Mouse (Mus musculus): ENCODE data around the gene Syncrip. TPM values are rescaled to one million over a fixed set of nuclear protein-coding genes. Genes with fewer than 3 reads are reported as not detected.
A peak's percentile ranks its signal among the peaks of the same experiment; 100 is the strongest.

Gene Syncrip
- total and polyA plus RNA-seq, 3 experiments = 125 to 162 (median 153) TPM

- H3K27ac ChIP-seq (ENCODE audit: control insufficient read depth, low read depth, low read length) = peak overlapping the region; percentile 1; the same call in 1 of the 2 replicates
- H3K36me3 ChIP-seq (ENCODE audit: control insufficient read depth in 1 of 2, insufficient read depth in 2 of 2, low read length in 2 of 2) = peaks cover 4 to 29% of the 10 kb centered on the region in 2 experiments
- peak; percentile 37; the same call in 1 of the 2 replicates for TF ChIP-seq SIN3A (IDR thresholded peaks at IDR 0.05; ENCODE audit: low read length)
- TF ChIP-seq GABPA (IDR thresholded peaks at IDR 0.05; ENCODE audit: low read depth, low read length) = no peak
- TF ChIP-seq MXI1 (IDR thresholded peaks at IDR 0.05; ENCODE audit: low read depth, low read length) = peak; percentile 36; the same call in 1 of the 2 replicates
- TF ChIP-seq TBP (IDR thresholded peaks at IDR 0.05; ENCODE audit: low read depth, low read length) = peak; percentile 24; the same call in 1 of the 2 replicates
- no peak for TF ChIP-seq ELF1 (IDR thresholded peaks at IDR 0.05; ENCODE audit: low read depth, low read length)
- 0 out of 2 replicates have a peak, but pooled peaks have one; percentile 5 for TF ChIP-seq TCF12 (IDR thresholded peaks at IDR 0.05; ENCODE audit: low read depth, low read length)
- TF ChIP-seq MYB (IDR thresholded peaks at IDR 0.05; ENCODE audit: low read depth, low read length) = no peak
- TF ChIP-seq NELFE (IDR thresholded peaks at IDR 0.05; ENCODE audit: low read depth, low read length) = no peak
- no peak for TF ChIP-seq MEF2A (IDR thresholded peaks at IDR 0.05; ENCODE audit: extremely low read depth, insufficient replicate concordance, low read depth, low read length, poor library complexity, severe bottlenecking)
- no peak for TF ChIP-seq ZMIZ1 (IDR thresholded peaks at IDR 0.05; ENCODE audit: low read depth, low read length)
- no peak for TF ChIP-seq CTCF (IDR thresholded peaks at IDR 0.05 in 2 of 3, conservative IDR thresholded peaks at IDR 0.05 in 1 of 3; ENCODE audit: control insufficient read depth in 1 of 3, insufficient read depth in 1 of 3, low read depth in 2 of 3, low read length in 3 of 3, poor library complexity in 1 of 3, severe bottlenecking in 1 of 3)
- no peak for TF ChIP-seq RCOR1 (IDR thresholded peaks at IDR 0.05; ENCODE audit: low read depth, low read length)
- TF ChIP-seq JUND (IDR thresholded peaks at IDR 0.05; ENCODE audit: low read depth, low read length) = no peak
- TF ChIP-seq CHD1 (IDR thresholded peaks at IDR 0.05; ENCODE audit: low read depth, low read length) = no peak
- TF ChIP-seq MAX (IDR thresholded peaks at IDR 0.05; ENCODE audit: low read length) = 0 out of 2 replicates have a peak, but pooled peaks have one; percentile 19
- TF ChIP-seq ZKSCAN1 (IDR thresholded peaks at IDR 0.05; ENCODE audit: low read depth, low read length) = no peak
- TF ChIP-seq ZNF384 (IDR thresholded peaks at IDR 0.05; ENCODE audit: low read depth, low read length) = no peak
- TF ChIP-seq EP300 (IDR thresholded peaks at IDR 0.05; ENCODE audit: low read depth in 1 of 2, low read length in 2 of 2) = peak in 1 of 2 experiments; percentile 31; a peak in 1 of 4 replicates
- TF ChIP-seq CHD2 (IDR thresholded peaks at IDR 0.05; ENCODE audit: low read length) = no peak
- TF ChIP-seq BHLHE40 (IDR thresholded peaks at IDR 0.05; ENCODE audit: borderline replicate concordance, low read depth, low read length) = no peak
- TF ChIP-seq NRF1 (IDR thresholded peaks at IDR 0.05; ENCODE audit: insufficient read depth, low read depth, low read length, poor library complexity, severe bottlenecking) = no peak
- TF ChIP-seq SMC3 (IDR thresholded peaks at IDR 0.05; ENCODE audit: low read depth, low read length) = no peak
- TF ChIP-seq ETS1 (IDR thresholded peaks at IDR 0.05; ENCODE audit: low read depth, low read length) = 0 out of 2 replicates have a peak, but pooled peaks have one; percentile 25
- no peak for TF ChIP-seq HCFC1 (IDR thresholded peaks at IDR 0.05; ENCODE audit: low read depth, low read length)
- no peak for TF ChIP-seq TAL1 (IDR thresholded peaks at IDR 0.05; ENCODE audit: low read length)
- no peak for TF ChIP-seq GATA1 (IDR thresholded peaks at IDR 0.05; ENCODE audit: low read depth, low read length)
- no peak for TF ChIP-seq ZC3H11A (IDR thresholded peaks at IDR 0.05; ENCODE audit: low read depth, low read length)
- no peak for TF ChIP-seq USF1 (IDR thresholded peaks at IDR 0.05; ENCODE audit: low read depth, low read length)
- no peak for TF ChIP-seq POLR2A (IDR thresholded peaks at IDR 0.05; ENCODE audit: control insufficient read depth in 1 of 2, insufficient read depth in 1 of 2, low read depth in 1 of 2, low read length in 2 of 2, poor library complexity in 1 of 2)
- TF ChIP-seq UBTF (IDR thresholded peaks at IDR 0.05; ENCODE audit: borderline replicate concordance, insufficient read depth, low read depth, low read length) = no peak
- H3K9ac ChIP-seq (ENCODE audit: control insufficient read depth, low read depth, low read length, poor library complexity, severe bottlenecking) = no peak overlapping the region
- peaks cover 25% of the 10 kb centered on the region for H3K79me2 ChIP-seq (ENCODE audit: control insufficient read depth, insufficient read depth, low read length, poor library complexity)
- peak; percentile 72 for DNase-seq (ENCODE audit: low read depth, low spot score)
- no peaks in the 10 kb centered on the region for H3K27me3 ChIP-seq (ENCODE audit: control insufficient read depth in 1 of 2, insufficient read depth in 2 of 2, low read length in 2 of 2)
- no peaks in the 10 kb centered on the region for H3K9me3 ChIP-seq (replicated peaks; ENCODE audit: insufficient read depth, low read length)
- H3K4me1 ChIP-seq (ENCODE audit: control insufficient read depth in 1 of 2, insufficient read depth in 2 of 2, low read length in 2 of 2) = peaks cover 2 to 13% of the 10 kb centered on the region in 2 experiments
- no peak overlapping the region for H3K4me3 ChIP-seq (ENCODE audit: control insufficient read depth in 1 of 2, insufficient read depth in 1 of 2, low read depth in 2 of 2, low read length in 2 of 2)
Observed at GRCm38 (mm10) chr9:88524796-88525195, 42.4 kb upstream of the Syncrip start.

Data from MEL (cell line).